20 mouse cellular contexts compared by ENCODE assay signal in the genomic region with DNA sequence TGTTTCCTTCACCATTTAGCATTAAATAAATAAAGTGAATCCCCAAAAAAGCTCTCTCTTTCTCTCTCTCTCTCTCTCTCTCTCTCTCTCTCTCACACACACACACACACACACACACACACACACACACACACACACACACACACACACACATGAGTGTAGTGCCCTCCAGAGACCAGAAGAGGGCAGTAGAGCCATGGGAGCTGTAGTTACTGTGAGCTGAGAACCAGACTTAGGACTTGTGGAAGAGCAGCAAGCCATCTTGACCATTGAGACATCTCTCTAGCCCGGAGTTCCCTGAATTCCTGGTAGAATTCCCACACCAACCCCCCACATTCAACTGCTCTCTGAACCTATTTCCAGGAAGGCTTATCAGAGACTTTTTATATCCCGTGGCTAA.
DNase-seq lines count a peak whose midpoint lies in the region; ATAC-seq and TF ChIP-seq lines count a peak whose summit lies in the region.
"Had no signal": no experiment of that assay in that cellular context is flagged by ENCODE, and none has a peak within 500 bp of the region (broad histone marks: within the 10 kb centered on the region; RNA-seq: fewer than 3 reads in every experiment).

No protein-coding gene starts in this region.

- no peak overlapping the region for H3K9ac ChIP-seq in hindbrain, postnatal 0 days (replicated peaks; ENCODE audit: low read length)
- H3K9ac ChIP-seq in hindbrain, embryonic 16.5 days (ENCODE audit: low read depth, low read length), result no peak overlapping the region
- no peak overlapping the region for H3K9ac ChIP-seq in lung, embryonic 14.5 days
- no peak overlapping the region for H3K9ac ChIP-seq in forebrain, postnatal 0 days
- H3K9ac ChIP-seq: heart, embryonic 15.5 days; kidney, embryonic 15.5 days; liver, embryonic 15.5 days; midbrain, embryonic 13.5 days had no signal

- H3K4me2 ChIP-seq in hindbrain, postnatal 0 days (ENCODE audit: low read depth, low read length), result no peak overlapping the region
- no peak overlapping the region for H3K4me2 ChIP-seq in hindbrain, embryonic 16.5 days (ENCODE audit: low read length)
- H3K4me2 ChIP-seq in lung, embryonic 14.5 days, result no peak overlapping the region
- no peak overlapping the region for H3K4me2 ChIP-seq in forebrain, postnatal 0 days (ENCODE audit: low read depth)
- H3K4me2 ChIP-seq: heart, embryonic 15.5 days; kidney, embryonic 15.5 days; liver, embryonic 15.5 days; midbrain, embryonic 13.5 days had no signal

- no peak overlapping the region for H3K4me3 ChIP-seq in hindbrain, postnatal 0 days (ENCODE audit: low read length)
- H3K4me3 ChIP-seq in hindbrain, embryonic 16.5 days (ENCODE audit: low read length), result no peak overlapping the region
- no peak overlapping the region for H3K4me3 ChIP-seq in lung, embryonic 14.5 days (ENCODE audit: low read depth, low read length)
- no peak overlapping the region for H3K4me3 ChIP-seq in forebrain, postnatal 0 days (ENCODE audit: low read depth, low read length)
- H3K4me3 ChIP-seq: heart, embryonic 15.5 days; hindbrain, embryonic 10.5 days; kidney, embryonic 15.5 days; layer of hippocampus, adult 2 months; liver, embryonic 15.5 days; midbrain, embryonic 13.5 days; myocyte had no signal

- ATAC-seq in hindbrain, postnatal 0 days, result no peak
- ATAC-seq in hindbrain, embryonic 16.5 days, result no peak
- no peak for ATAC-seq in lung, embryonic 14.5 days (ENCODE audit: insufficient read depth)
- ATAC-seq in neutrophil, adult 5-6 weeks (ENCODE audit: extremely low read depth, insufficient number of reproducible peaks, low FRiP score, poor library complexity, severe bottlenecking), result peak; percentile 32; the same call in 1 of the 2 replicates
- no peak for ATAC-seq in forebrain, postnatal 0 days
- ATAC-seq: inflammation-experienced regulatory T-cells, adult 6 months; midbrain, embryonic 13.5 days had no signal

- H3K9me3 ChIP-seq in hindbrain, postnatal 0 days (ENCODE audit: low read length), result no peaks in the 10 kb centered on the region
- no peaks in the 10 kb centered on the region for H3K9me3 ChIP-seq in hindbrain, embryonic 16.5 days (ENCODE audit: control insufficient read depth, low read length)
- H3K9me3 ChIP-seq in lung, embryonic 14.5 days (ENCODE audit: low read depth, low read length), result no peaks in the 10 kb centered on the region
- H3K9me3 ChIP-seq in forebrain, postnatal 0 days (ENCODE audit: low read length), result no peaks in the 10 kb centered on the region
- H3K9me3 ChIP-seq: heart, embryonic 15.5 days; hindbrain, embryonic 10.5 days; kidney, embryonic 15.5 days; liver, embryonic 15.5 days had no signal

- WGBS in hindbrain, postnatal 0 days, result 100% methylated on average over 2 of the region's 2 CpGs
- WGBS in hindbrain, embryonic 16.5 days, result 93% methylated on average over 2 of the region's 2 CpGs
- WGBS in lung, embryonic 14.5 days, result 86% methylated on average over 2 of the region's 2 CpGs
- whole genome bisulfite sequencing in forebrain, postnatal 0 days, result 92% methylated on average over 2 of the region's 2 CpGs

- no peaks in the 10 kb centered on the region for H3K27me3 ChIP-seq in hindbrain, postnatal 0 days (ENCODE audit: insufficient read depth, low read length)
- H3K27me3 ChIP-seq in hindbrain, embryonic 16.5 days (replicated peaks; ENCODE audit: control insufficient read depth, insufficient read depth, low read length), result 0 out of 2 replicates have a peak, but pooled peaks cover 2% of the 10 kb centered on the region
- no peaks in the 10 kb centered on the region for H3K27me3 ChIP-seq in lung, embryonic 14.5 days (ENCODE audit: insufficient read depth, low read length)
- no peaks in the 10 kb centered on the region for H3K27me3 ChIP-seq in forebrain, postnatal 0 days (ENCODE audit: insufficient read depth, low read length)

- peaks cover 17% of the 10 kb centered on the region for H3K4me1 ChIP-seq in hindbrain, postnatal 0 days (ENCODE audit: insufficient read depth, low read length)
- peaks cover 16% of the 10 kb centered on the region for H3K4me1 ChIP-seq in hindbrain, embryonic 16.5 days (ENCODE audit: control insufficient read depth, insufficient read depth, low read depth, low read length)
- H3K4me1 ChIP-seq in lung, embryonic 14.5 days (ENCODE audit: insufficient read depth), result peaks cover 10% of the 10 kb centered on the region; the same call in 1 of the 2 replicates
- H3K4me1 ChIP-seq in forebrain, postnatal 0 days (ENCODE audit: insufficient read depth), result peaks cover 18% of the 10 kb centered on the region
- H3K4me1 ChIP-seq: liver, embryonic 15.5 days had no signal

- DNase-seq in hindbrain, postnatal 0 days (ENCODE audit: low spot score), result no peak
- DNase-seq in lung, embryonic 14.5 days, result no peak
- DNase-seq in lung, postnatal 25 days (ENCODE audit: low spot score), result no peak
- DNase-seq in ES-CJ7 (ENCODE audit: low read depth, low spot score), result peak; percentile 69
- no peak for DNase-seq in heart, adult 18-20 months
- DNase-seq in forebrain, postnatal 0 days, result no peak
- DNase-seq: cerebellum, postnatal 14 days; embryo, embryonic 11 days; left cerebral cortex, postnatal 4 days; thymus, postnatal 25 days had no signal

- no peak overlapping the region for H3K27ac ChIP-seq in hindbrain, postnatal 0 days
- H3K27ac ChIP-seq in hindbrain, embryonic 16.5 days (ENCODE audit: low read depth, low read length), result no peak overlapping the region
- H3K27ac ChIP-seq in lung, embryonic 14.5 days (ENCODE audit: low read depth), result no peak overlapping the region
- H3K27ac ChIP-seq in forebrain, postnatal 0 days (ENCODE audit: low read depth, low read length), result no peak overlapping the region
- H3K27ac ChIP-seq: hindbrain, embryonic 10.5 days; layer of hippocampus, adult 2 months; liver, embryonic 15.5 days; midbrain, embryonic 13.5 days had no signal

- no peaks in the 10 kb centered on the region for H3K36me3 ChIP-seq in hindbrain, postnatal 0 days (ENCODE audit: insufficient read depth, low read length)
- H3K36me3 ChIP-seq in hindbrain, embryonic 16.5 days (ENCODE audit: control insufficient read depth, insufficient read depth, low read length), result no peaks in the 10 kb centered on the region
- no peaks in the 10 kb centered on the region for H3K36me3 ChIP-seq in lung, embryonic 14.5 days (ENCODE audit: insufficient read depth)
- H3K36me3 ChIP-seq in forebrain, postnatal 0 days (ENCODE audit: insufficient read depth), result no peaks in the 10 kb centered on the region
- H3K36me3 ChIP-seq: heart, embryonic 15.5 days; hindbrain, embryonic 10.5 days; kidney, embryonic 15.5 days; liver, embryonic 15.5 days; midbrain, embryonic 13.5 days had no signal

- peak; percentile 40 for TF ChIP-seq CTCF in hindbrain, postnatal 0 days (IDR thresholded peaks at IDR 0.05; ENCODE audit: low read depth)
- peak; percentile 52 for TF ChIP-seq CTCF in lung, embryonic 14.5 days (IDR thresholded peaks at IDR 0.05; ENCODE audit: low read depth)
- TF ChIP-seq CTCF in forebrain, postnatal 0 days (IDR thresholded peaks at IDR 0.05; ENCODE audit: low read depth), result no peak
